Mouse (Mus musculus) layer of hippocampus, adult 9-11 months (tissue): ENCODE results near the gene Schip1.

Experiments used
- DNase-seq: peaks from one replicate; pipeline ENCODE4 v3.0.0; 2022

Gene Schip1

GRCm38 (mm10) chr3:68564978-68565674 lies 500.5 kb downstream of the Schip1 start:
- no peak for DNase-seq

GRCm38 (mm10) chr3:68565675-68566055 lies 501.1 kb downstream of the Schip1 start:
- no peak for DNase-seq

- no peak for DNase-seq
Observed at GRCm38 (mm10) chr3:68567581-68567980, 503.0 kb downstream of the Schip1 start.

GRCm38 (mm10) chr3:68568149-68568548 lies 503.5 kb downstream of the Schip1 start:
- no peak for DNase-seq

- no peak for DNase-seq
Observed at GRCm38 (mm10) chr3:68568716-68569115, 504.1 kb downstream of the Schip1 start.

- no peak for DNase-seq
Observed at GRCm38 (mm10) chr3:68570319-68570718, 505.7 kb downstream of the Schip1 start.

- peak; percentile 93 for DNase-seq
Observed at GRCm38 (mm10) chr3:68572249-68573225, 507.9 kb downstream of the Schip1 start.

GRCm38 (mm10) chr3:68573226-68573624 lies 508.6 kb downstream of the Schip1 start:
- DNase-seq, result no peak

GRCm38 (mm10) chr3:68574097-68574496 lies 509.5 kb downstream of the Schip1 start:
- no peak for DNase-seq

GRCm38 (mm10) chr3:68574565-68574964 lies 510.0 kb downstream of the Schip1 start:
- no peak for DNase-seq

GRCm38 (mm10) chr3:68575636-68576340 lies 511.2 kb downstream of the Schip1 start:
- DNase-seq, result no peak

- DNase-seq, result peak; percentile 91
Observed at GRCm38 (mm10) chr3:68576431-68576830, 511.8 kb downstream of the Schip1 start.

GRCm38 (mm10) chr3:68576948-68577347 lies 512.3 kb downstream of the Schip1 start:
- no peak for DNase-seq

GRCm38 (mm10) chr3:68581591-68581990 lies 517.0 kb downstream of the Schip1 start:
- no peak for DNase-seq

- no peak for DNase-seq
Observed at GRCm38 (mm10) chr3:68582103-68582740, 517.6 kb downstream of the Schip1 start.

- no peak for DNase-seq
Observed at GRCm38 (mm10) chr3:68583031-68583693, 518.6 kb downstream of the Schip1 start.

- DNase-seq, result no peak
Observed at GRCm38 (mm10) chr3:68583771-68584511, 519.3 kb downstream of the Schip1 start.

GRCm38 (mm10) chr3:68585213-68585612 lies 520.6 kb downstream of the Schip1 start:
- no peak for DNase-seq

GRCm38 (mm10) chr3:68586646-68587064 lies 522.1 kb downstream of the Schip1 start:
- DNase-seq, result no peak

GRCm38 (mm10) chr3:68587567-68588245 lies 523.1 kb downstream of the Schip1 start:
- DNase-seq, result no peak
